Mouse (Mus musculus) brain, embryonic 18.5 days (tissue): ENCODE measurements at regions not wholly inside any gene's neighbourhood (a gene's known extent, or its start where the extent isn't known, plus 50 kb on each side); places are given as distances from the start of the nearest gene placed in this dataset.

Experiments
- DNase-seq: peaks from one replicate; pipeline ENCODE4 v3.0.0-alpha.2; 2012; ENCODE audit warnings: low read depth, low spot score

- DNase-seq = no peak
Observed at GRCm38 (mm10) chr16:77461459-77461858, 140.4 kb downstream of the Gm11146 start.

DNA sequence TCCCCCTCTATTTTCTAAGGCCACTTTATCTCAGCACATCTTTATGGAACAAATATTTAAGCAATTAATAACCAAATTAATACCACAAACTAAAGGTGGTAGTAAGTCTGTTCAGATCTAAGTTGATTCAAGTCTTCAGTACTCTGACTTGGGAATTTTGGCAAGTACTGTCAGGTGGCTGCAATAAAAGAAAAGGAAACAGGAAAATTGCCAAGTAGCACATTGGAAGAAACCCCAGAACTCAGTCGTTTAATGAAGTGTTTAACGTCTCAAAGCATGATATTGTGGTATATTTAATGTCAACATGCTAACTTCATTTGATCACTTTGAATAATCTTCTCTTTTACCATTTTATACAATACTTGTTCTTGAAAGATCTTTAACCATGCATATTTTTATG is 142.2 kb downstream of the Gm11146 start:
- no peak for DNase-seq

DNA sequence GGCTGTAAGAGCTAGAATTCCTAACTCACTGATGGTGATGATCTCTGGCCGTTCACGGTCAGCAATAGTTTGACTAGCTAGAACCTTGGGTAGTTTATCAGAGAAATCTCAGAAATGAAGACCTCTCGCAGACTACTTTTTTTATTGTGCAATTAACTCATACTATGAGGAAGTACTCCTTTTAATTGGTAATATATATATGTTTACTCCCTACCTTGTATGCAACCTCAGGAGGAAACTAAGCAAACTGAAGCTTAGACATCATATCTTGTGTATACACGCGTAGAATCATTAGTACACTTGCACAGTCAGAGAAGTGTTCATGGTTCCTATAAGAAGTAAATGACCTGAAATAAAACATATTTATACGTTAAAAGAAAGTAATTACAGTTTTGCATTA is 157.2 kb downstream of the Gm11146 start:
- DNase-seq = no peak

DNA sequence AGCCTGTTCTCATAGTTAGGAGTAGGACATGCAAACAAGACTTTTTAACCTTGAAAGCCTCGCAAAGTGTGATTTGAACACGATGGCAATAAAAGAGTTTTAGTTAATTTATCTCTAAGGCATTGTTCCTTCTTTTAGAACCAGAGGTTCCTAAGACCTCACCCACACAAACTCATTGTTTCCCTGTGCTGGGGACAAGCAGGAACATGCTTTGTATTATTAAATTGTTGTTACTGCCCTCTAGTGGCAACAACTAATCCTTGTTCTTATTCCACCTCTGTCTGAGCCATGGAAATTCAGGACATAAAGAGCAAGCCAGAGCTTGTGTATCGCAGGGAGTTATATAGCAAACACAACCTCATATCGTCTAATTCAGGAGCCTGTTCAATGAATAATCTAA is 157.9 kb downstream of the Gm11146 start:
- DNase-seq = peak; percentile 62

GRCm38 (mm10) chr16:77443318-77443717 is 158.6 kb downstream of the Gm11146 start:
- DNase-seq = no peak

GRCm38 (mm10) chr16:77442866-77443265 is 159.0 kb downstream of the Gm11146 start:
- no peak for DNase-seq

- DNase-seq = no peak
Observed at GRCm38 (mm10) chr16:77431345-77431744, 170.5 kb downstream of the Gm11146 start.

GRCm38 (mm10) chr16:77422385-77423363 is 179.2 kb downstream of the Gm11146 start:
- no peak for DNase-seq

DNA sequence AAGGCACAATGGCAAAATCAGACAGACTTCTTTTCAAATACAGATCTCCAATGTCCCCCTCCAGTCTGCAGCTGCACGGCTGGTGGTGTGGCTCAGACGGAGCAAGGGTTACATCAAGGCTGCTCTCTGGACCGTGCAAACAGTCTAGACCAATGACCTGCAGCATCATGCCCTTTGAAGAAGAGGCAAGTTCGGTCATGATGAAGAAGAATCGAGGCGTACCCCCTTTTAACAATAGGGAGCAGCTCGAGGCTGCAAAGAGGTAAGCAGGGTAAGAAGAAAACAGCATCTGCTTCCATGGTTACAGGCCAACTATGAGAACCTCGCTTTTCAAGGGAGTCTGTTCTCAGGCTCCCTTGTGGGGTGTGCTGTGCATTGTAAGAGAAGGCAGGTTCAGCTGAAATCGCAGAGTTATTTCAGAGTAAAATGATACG is 180.3 kb downstream of the Gm11146 start:
- peak; percentile 84 for DNase-seq

DNA sequence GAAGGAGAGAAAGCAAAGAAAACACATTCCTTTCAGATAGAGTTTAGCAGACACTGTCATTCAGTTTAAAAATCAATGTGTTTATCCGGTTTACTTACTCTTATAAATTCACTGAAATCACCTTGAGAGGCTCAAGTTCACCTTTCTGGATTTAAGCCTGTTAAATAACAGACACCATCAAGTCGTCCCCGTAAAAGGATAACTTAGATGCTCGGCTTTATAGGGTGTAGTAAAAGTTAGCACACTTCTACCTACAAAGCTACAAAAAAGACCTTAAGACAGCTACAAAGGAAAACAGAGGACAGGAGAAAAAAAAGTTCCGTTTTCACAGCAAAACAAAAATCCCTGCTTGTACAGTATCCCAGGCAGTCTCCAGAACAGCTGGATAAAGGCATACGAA is 180.9 kb downstream of the Gm11146 start:
- no peak for DNase-seq

DNA sequence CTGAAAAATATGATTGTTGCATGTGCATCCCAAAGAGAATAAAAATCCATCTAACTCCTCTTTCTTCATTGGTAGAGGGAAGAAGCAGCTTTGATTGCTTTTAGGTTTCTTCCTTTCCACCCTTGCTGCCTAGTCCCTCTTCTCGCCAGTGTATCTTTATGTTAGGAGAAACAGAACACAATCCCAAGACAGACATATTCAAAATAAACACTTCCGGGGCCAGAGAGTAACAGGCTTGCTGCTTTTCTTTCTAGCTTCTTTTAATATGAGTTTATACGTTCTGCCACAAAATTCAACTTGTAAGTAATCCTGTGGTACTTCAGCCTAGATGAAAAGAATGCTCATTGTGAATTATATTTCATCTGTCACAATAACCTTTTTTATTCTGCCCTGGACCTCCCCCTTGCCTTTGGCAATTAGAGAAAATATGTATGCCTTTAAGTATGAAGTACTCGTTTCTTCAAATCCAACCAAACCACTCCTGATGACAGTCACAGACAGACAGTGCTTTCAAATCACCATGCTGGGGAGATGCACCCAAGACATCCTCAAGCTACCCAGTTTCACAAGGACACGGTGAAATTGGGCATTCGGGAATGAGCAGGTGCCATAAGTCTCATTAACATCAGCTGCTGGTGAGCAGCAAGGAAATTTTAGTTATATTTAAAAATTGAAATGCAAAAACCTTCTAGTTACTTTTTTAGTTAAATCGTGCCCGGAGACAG is 181.6 kb downstream of the Gm11146 start:
- DNase-seq = no peak

- DNase-seq = no peak
Observed at GRCm38 (mm10) chr16:77419116-77419735, 182.7 kb downstream of the Gm11146 start.

DNA sequence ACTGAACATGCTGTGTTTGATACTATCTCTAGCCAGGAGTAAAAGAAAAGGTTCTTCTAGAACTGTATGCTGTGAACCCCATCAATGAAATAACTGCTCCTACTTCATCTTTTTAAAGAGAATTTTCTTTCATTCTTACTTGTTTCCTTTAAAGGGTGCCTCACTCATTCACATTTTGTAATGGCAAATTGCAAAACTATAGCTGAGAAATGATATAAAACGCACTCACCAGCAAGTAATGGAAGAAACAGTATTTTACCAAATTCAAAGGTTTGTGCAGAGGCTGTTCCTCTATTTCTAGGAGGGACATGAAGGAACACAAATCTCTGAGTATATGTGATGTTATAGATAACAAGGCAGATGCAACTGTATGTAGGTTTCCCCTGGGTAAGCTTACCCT is 183.4 kb downstream of the Gm11146 start:
- no peak for DNase-seq

DNA sequence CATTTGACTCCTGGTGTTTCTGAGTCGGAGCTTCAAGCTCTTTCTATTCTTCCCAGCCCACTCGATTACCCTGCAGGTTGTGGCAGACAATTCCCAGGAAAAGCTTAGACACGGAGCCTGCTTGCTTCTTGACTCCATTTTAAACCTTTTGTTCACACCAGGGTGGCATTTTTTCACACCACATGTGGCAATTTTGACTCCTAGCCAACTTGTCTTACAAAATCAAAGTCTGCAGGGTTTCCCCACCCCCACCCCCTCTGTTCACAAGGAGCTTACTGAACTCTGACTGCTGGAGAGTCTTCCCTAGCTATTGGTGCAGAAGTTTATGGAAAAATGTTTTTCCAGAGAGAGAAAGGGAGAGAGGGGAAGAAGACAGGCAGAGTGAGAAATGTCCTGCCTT is 184.1 kb downstream of the Gm11146 start:
- peak; percentile 80 for DNase-seq

GRCm38 (mm10) chr16:77414562-77414961 is 187.3 kb downstream of the Gm11146 start:
- DNase-seq = no peak

DNA sequence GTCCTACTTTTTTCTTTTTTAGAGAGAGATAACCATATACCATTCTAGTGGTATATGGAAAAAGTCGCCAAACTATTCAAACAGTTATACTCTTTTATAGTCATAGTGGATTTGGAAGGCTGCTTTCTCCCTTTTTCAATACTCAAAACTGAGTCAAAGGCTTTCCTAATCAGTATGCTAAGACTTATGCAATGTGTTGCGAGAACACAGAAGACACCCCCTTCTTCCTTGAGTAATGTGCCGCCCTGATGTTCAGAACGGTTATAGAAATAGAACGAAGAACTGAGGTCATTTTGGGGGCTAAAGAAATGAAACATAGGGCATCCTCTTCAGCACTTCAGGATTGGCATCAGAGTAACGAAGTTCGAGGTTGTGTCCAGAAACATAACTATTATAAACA is 192.7 kb downstream of the Gm11146 start:
- DNase-seq = no peak

DNA sequence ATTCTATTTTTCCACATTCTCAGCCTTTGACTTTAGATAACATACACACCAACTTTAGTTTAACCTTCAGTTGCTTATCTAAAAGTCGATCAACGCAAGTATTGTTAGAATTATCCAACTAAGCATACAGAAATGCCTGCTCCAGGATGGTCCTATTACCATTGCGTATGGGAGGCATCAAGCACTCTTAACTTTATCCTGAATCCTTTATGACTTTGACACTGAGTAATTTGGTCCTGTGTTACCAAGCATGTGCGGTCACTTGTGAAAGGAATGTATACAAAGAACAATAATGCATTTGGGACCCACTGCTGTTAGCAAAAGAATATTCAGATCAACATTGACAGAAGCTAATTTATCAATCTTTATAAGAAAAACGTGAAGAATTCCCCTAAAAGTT is 194.9 kb downstream of the Gm11146 start:
- no peak for DNase-seq

- DNase-seq = no peak
Observed at GRCm38 (mm10) chr16:77405859-77406258, 196.0 kb downstream of the Gm11146 start.

GRCm38 (mm10) chr16:77405181-77405818 is 196.6 kb downstream of the Gm11146 start:
- DNase-seq = no peak

GRCm38 (mm10) chr16:77402711-77403280 is 199.1 kb downstream of the Gm11146 start:
- DNase-seq = no peak

DNA sequence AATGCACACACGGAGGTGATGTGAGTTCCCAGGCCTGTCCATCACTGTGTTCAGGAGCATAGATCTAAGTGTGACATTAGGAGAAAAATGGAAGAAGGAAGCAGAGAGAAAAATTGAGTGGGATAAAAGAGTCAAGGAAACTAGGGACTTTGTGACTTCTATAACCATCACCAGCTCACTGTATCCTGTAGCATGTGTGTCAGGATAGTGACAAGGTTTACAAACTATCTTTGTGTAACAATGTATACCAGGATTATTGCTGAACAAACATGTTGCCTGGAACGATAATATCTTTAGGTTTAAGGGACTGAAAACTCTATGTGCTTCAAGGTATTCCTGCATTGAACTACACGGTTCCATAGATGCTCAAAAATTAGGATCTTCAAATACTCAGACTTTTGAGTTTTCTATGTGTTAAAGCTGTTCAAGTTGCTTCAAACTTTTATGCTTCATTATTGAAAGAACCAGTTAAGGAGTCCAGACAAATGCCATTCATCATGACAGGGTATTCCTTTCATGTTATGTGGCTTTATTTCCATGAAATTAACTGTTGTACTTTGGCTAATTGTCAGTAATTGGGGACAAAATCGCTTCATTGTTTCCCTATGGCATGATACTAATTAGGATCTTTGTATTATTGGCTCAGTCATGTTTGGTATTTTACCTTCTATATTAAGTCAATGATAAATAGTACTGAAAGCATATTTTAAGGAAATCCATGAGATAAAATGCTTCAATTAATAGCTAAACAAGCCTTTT is 200.5 kb downstream of the Gm11146 start:
- no peak for DNase-seq
